8 mouse cellular contexts compared by ENCODE assay signal in the genomic region with DNA sequence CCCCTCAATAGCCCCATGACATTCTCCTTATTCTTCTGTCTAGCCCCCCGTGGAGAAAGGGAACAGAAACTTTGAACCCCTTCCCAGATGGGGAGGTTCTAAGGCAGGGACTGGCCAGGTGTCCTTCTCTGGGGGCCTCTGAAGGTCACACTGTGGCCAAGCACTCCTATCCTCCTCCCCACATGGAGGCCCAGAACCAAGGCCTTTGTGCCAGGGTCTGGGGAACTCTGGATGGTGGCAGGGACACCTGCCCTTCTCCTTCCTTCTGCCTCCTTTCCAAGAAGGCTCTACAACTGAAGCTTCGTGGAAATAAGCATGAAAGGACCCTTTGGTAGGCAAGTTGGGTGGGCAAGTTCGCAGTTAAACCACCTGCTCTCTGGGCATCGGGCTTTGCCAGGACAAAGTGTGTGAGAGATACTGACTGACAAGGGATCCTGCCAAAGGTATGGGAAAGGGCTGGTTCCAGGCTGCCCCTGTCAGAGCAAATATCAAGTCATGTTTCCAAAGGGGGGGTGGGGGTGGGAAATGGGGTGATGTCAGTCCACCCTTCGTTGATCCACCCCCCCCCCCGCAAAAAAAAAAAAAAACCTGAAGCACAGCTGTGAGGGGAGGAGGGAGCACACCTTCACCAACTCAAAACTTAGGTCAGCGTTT. TPM values are rescaled to one million over a fixed set of nuclear protein-coding genes. Genes with fewer than 3 reads are reported as not detected.
DNase-seq lines count a peak whose midpoint lies in the region; ATAC-seq and TF ChIP-seq lines count a peak whose summit lies in the region.

No protein-coding gene starts in this region.

- peaks cover 55% of the 10 kb centered on the region for H3K4me1 ChIP-seq in heart, embryonic 11.5 days (ENCODE audit: control insufficient read depth, insufficient read depth, low read length)
- H3K4me1 ChIP-seq in neural tube, embryonic 15.5 days = peaks cover 66% of the 10 kb centered on the region

- peaks cover 35% of the 10 kb centered on the region for H3K36me3 ChIP-seq in C2C12 (ENCODE audit: control insufficient read depth, insufficient read depth)
- H3K36me3 ChIP-seq in heart, embryonic 11.5 days (ENCODE audit: control insufficient read depth, insufficient read depth, low read length) = peaks cover 5% of the 10 kb centered on the region
- peaks cover 5% of the 10 kb centered on the region; the same call in 1 of the 2 replicates for H3K36me3 ChIP-seq in neural tube, embryonic 15.5 days

- no peaks in the 10 kb centered on the region for H3K27me3 ChIP-seq in C2C12 (ENCODE audit: control insufficient read depth, insufficient read depth, insufficient read length)
- H3K27me3 ChIP-seq in heart, embryonic 11.5 days (ENCODE audit: control insufficient read depth, insufficient read depth, low read length) = no peaks in the 10 kb centered on the region
- H3K27me3 ChIP-seq in neural tube, embryonic 15.5 days (replicated peaks) = 0 out of 2 replicates have a peak, but pooled peaks cover under 1% of the 10 kb centered on the region

- peak overlapping the region; percentile 98 for H3K27ac ChIP-seq in heart, embryonic 11.5 days (ENCODE audit: low read depth, low read length)
- peak overlapping the region; percentile 88; the same call in 1 of the 2 replicates for H3K27ac ChIP-seq in neural tube, embryonic 15.5 days (replicated peaks)

- peaks cover 71% of the 10 kb centered on the region for H3K79me3 ChIP-seq in C2C12 (ENCODE audit: low read depth)

- peak overlapping the region; percentile 99 for H3K9ac ChIP-seq in heart, embryonic 11.5 days (ENCODE audit: low read depth, low read length)
- peak overlapping the region; percentile 72 for H3K9ac ChIP-seq in neural tube, embryonic 15.5 days (replicated peaks)

- TF ChIP-seq CTCF in C2C12 (IDR thresholded peaks at IDR 0.05; ENCODE audit: control insufficient read depth, insufficient read depth, insufficient read length) = no peak

- peaks cover 75% of the 10 kb centered on the region for H3K79me2 ChIP-seq in C2C12 (ENCODE audit: control insufficient read depth, insufficient read depth)

- H3K9me3 ChIP-seq in heart, embryonic 11.5 days (replicated peaks; ENCODE audit: control insufficient read depth, low read length) = no peaks in the 10 kb centered on the region
- H3K9me3 ChIP-seq in neural tube, embryonic 15.5 days (replicated peaks) = no peaks in the 10 kb centered on the region

- no peak for ATAC-seq in heart, embryonic 11.5 days (replicated peaks; ENCODE audit: insufficient number of reproducible peaks, low FRiP score, low TSS enrichment)
- ATAC-seq in neural tube, embryonic 15.5 days (ENCODE audit: low FRiP score) = no peak

- peak overlapping the region; percentile 95 for H3K4me3 ChIP-seq in C2C12 (ENCODE audit: insufficient read depth, poor library complexity, severe bottlenecking)
- peak overlapping the region; percentile 95 for H3K4me3 ChIP-seq in heart, embryonic 11.5 days (ENCODE audit: low read depth, low read length)
- peak overlapping the region; percentile 79 for H3K4me3 ChIP-seq in neural tube, embryonic 15.5 days (replicated peaks)

- H3ac ChIP-seq in C2C12 (ENCODE audit: control insufficient read depth, insufficient read length, low read depth) = peak overlapping the region; percentile 94

- peak overlapping the region; percentile 68 for H3K4me2 ChIP-seq in heart, embryonic 11.5 days
- peak overlapping the region; percentile 91 for H3K4me2 ChIP-seq in neural tube, embryonic 15.5 days

- 14% methylated on average over 7 of the region's 7 CpGs for WGBS in heart, embryonic 11.5 days (ENCODE audit: insufficient replicate concordance)
- WGBS in neural tube, embryonic 15.5 days = 13% methylated on average over 7 of the region's 7 CpGs

- DNase-seq in adrenal gland, adult (ENCODE audit: inconsistent age in 2 of 2, low spot score in 1 of 2) = peak; percentile 57 to 89
- no peak for DNase-seq in adrenal gland, adult 18-20 months (ENCODE audit: low spot score in 2 of 2)
- DNase-seq in kidney, postnatal 36 days = peak; percentile 23 to 44
- no peak for DNase-seq in ovary, postnatal 14 days (ENCODE audit: low spot score)
- DNase-seq in thymus, postnatal 0 days (ENCODE audit: low spot score) = no peak

TF ChIP-seq in C2C12, 6 proteins besides CTCF, POLR2A, EP300 and RAD21:
- TF ChIP-seq MYOG (IDR thresholded peaks at IDR 0.05; ENCODE audit: control insufficient read depth, extremely low read depth, insufficient read length) = no peak
- no peak for TF ChIP-seq MAX (IDR thresholded peaks at IDR 0.05)
- no peak for TF ChIP-seq USF1 (IDR thresholded peaks at IDR 0.05; ENCODE audit: low read depth)
- no peak for TF ChIP-seq MYOD1 (IDR thresholded peaks at IDR 0.05; ENCODE audit: control insufficient read depth, insufficient read length, low read depth)
- no peak for TF ChIP-seq FOSL1 (IDR thresholded peaks at IDR 0.05; ENCODE audit: insufficient read depth, low read length, poor library complexity, severe bottlenecking)
- TF ChIP-seq CEBPB (IDR thresholded peaks at IDR 0.05; ENCODE audit: low read depth) = no peak

RNA-seq across cellular contexts. Expression of a gene that starts 2.5 kb away (rescaled TPM):
- total RNA-seq in adrenal gland, adult 18-20 months (2021) = 100 to 1,000 TPM; 416 to 698 TPM
- polyA plus RNA-seq in C2C12 (2012; fragmentation: generic; extraction: Trizol) = 52.5 TPM
- 4.9 and 7.4 TPM in 2 replicates for polyA plus RNA-seq in heart, embryonic 11.5 days (2014; fragmentation: Nextera tagmentation; extraction: Ambion mirVana)
- 4.1 and 4.8 TPM in 2 replicates for polyA plus RNA-seq in neural tube, embryonic 15.5 days (2015; fragmentation: Nextera tagmentation; extraction: Ambion mirVana)
- 1.1 and 1.3 TPM in 2 replicates for polyA plus RNA-seq in thymus, postnatal 0 days (2015; fragmentation: Nextera tagmentation; extraction: Ambion mirVana)

Comparison
In these comparisons a context has a peak if more than half of its experiments do, and no peak if none do; other contexts are left out.
1. DNase-seq: peak in adrenal gland, adult (2 of 2) and kidney, postnatal 36 days (2 of 2); none in adrenal gland, adult 18-20 months (0 of 2), ovary, postnatal 14 days (single experiment) and thymus, postnatal 0 days (single experiment).
2. Peak in every context shown above with its lines, with median percentiles within 50 percentile points of each other: H3K4me3 ChIP-seq.